Mouse (Mus musculus) kidney, embryonic 14.5 days (tissue): ENCODE results near the gene Hoxa3. TPM values are rescaled to one million over a fixed set of nuclear protein-coding genes. Genes with fewer than 3 reads are reported as not detected.
A peak's percentile ranks its signal among the peaks of the same experiment; 100 is the strongest.

Source experiments
- ATAC-seq: fragments of 200-750 bp; cut with Nextera tagmentation; 2 replicates; pipeline ENCODE4 v1.8.0; 2017; ENCODE audit warnings: moderate number of reproducible peaks, mild to moderate bottlenecking, moderate TSS enrichment, moderate library complexity; ENCODE audit not compliant: low FRiP score, low TSS enrichment
- H3K27ac ChIP-seq: fragments of 300-500 bp; sonication (generic); 2 replicates; pipeline ENCODE4 v1.5.1; 2014; ENCODE audit warnings: low read depth, mild to moderate bottlenecking, low read length, moderate library complexity, mixed read lengths
- H3K27me3 ChIP-seq: fragments of 300-500 bp; sonication (generic); 2 replicates; pipeline ENCODE4 v1.6.1; 2014; ENCODE audit warnings: mild to moderate bottlenecking, low read length; ENCODE audit not compliant: control insufficient read depth, insufficient read depth
- H3K36me3 ChIP-seq: fragments of 300-500 bp; sonication (generic); 2 replicates; pipeline ENCODE4 v1.6.1; 2014; ENCODE audit warnings: low read length, mixed read lengths; ENCODE audit not compliant: control insufficient read depth, insufficient read depth
- H3K4me1 ChIP-seq: fragments of 300-500 bp; sonication (generic); 2 replicates; pipeline ENCODE4 v1.6.1; 2014; ENCODE audit warnings: low read length, mixed read lengths; ENCODE audit not compliant: control insufficient read depth, insufficient read depth
- H3K4me2 ChIP-seq: fragments of 300-500 bp; sonication (generic); replicated peaks from 2 replicates; pipeline ENCODE4 v1.6.1; 2014; ENCODE audit warnings: low read depth, mild to moderate bottlenecking, low read length
- H3K4me3 ChIP-seq: fragments of 300-500 bp; sonication (generic); 2 replicates; pipeline ENCODE4 v1.5.1; 2014; ENCODE audit warnings: mild to moderate bottlenecking, low read length
- H3K9ac ChIP-seq: fragments of 300-500 bp; sonication (generic); 2 replicates; pipeline ENCODE4 v1.6.1; 2014; ENCODE audit warnings: low read depth, mild to moderate bottlenecking, low read length, moderate library complexity
- H3K9me3 ChIP-seq: fragments of 300-500 bp; sonication (generic); 2 replicates; pipeline ENCODE4 v1.6.1; 2016; ENCODE audit warnings: low read length; ENCODE audit not compliant: control insufficient read depth
- WGBS: fragments of 180-500 bp; shearing (Covaris S2); extraction: QIAGEN DNeasy Blood & Tissue Kit; methylation state at CpG from one replicate; pipeline ENCODE4 v1.1.7; 2014; 5-methylcytosine and 5-hydroxymethylcytosine counted together
- polyA plus RNA-seq: library from polyadenylated mRNA; unstranded; fragments of >200 nt; fragmentation: Nextera tagmentation; extraction: Ambion mirVana; gene quantifications from 2 replicates; pipeline ENCODE4 v1.2.1, GENCODE M21; 2014

Hoxa3 gene
- polyA plus RNA-seq, 1 experiment from 2014 or later, result 13.6 TPM

DNA sequence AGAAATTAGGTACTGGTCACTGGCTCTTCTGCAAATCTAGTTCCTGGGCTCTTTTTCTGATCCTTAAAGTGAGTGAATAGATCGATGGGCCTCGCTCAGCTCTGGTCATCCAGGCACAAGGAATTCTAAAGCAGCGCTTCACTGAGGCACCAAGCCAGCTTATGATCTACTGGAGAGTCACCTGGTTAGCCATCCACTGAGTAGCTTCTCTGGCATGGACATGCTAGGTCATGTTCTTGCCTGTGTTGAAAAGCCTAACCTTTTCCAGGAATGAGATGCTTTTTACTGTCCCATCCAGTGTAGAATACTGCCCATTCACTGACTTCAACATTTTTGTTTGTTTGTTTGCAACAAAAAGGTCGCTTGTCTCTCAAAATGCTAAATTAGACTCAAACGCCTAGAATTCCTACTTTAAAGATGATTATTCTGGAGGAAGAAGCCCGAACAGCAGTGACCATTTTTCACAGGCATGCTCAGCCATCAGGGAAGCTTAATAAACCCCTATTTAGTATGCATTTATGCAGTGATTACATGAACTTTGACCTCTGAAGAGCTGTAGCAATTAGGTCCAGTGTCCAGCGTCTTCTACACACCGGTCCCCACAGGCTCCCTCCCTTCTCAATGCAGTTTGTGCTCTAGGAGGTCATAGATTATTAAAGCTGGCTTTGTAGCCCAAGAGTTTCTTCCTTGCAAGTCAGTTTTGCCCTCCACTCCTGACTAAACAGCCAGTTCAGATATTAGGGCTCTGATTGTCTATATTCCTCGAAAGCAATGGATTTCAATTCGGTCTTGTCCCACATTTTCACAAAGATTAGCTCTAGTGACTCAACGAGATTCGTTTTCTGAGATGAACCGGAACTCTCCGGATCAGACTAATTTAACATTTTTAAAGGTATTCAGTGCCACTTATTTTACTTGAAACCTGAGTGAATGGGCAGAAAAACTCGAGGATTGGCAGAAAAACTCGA lies 60.6 kb downstream of the Hoxa3 start:
- Histone ChIP-seq H3K27ac (no peak overlapping the region), H3K4me3 (no peak overlapping the region), H3K9ac (no peak overlapping the region), H3K4me2 (no peak overlapping the region), H3K27me3 (peaks cover 53% of the 10 kb centered on the region), H3K9me3 (no peaks in the 10 kb centered on the region), H3K36me3 (no peaks in the 10 kb centered on the region), H3K4me1 (peaks cover 3% of the 10 kb centered on the region; the same call in 1 of the 2 replicates)
- 32% methylated on average over 16 of the region's 16 CpGs for WGBS
- ATAC-seq, result no peak

- no peak overlapping the region for H3K4me3 ChIP-seq
- no peaks in the 10 kb centered on the region for H3K36me3 ChIP-seq
- H3K27me3 ChIP-seq, result peaks cover 48% of the 10 kb centered on the region
- 59% methylated on average over 4 of the region's 4 CpGs for WGBS
- H3K4me1 ChIP-seq, result peaks cover 3% of the 10 kb centered on the region; the same call in 1 of the 2 replicates
- H3K4me2 ChIP-seq, result no peak overlapping the region
- H3K27ac ChIP-seq, result no peak overlapping the region
- ATAC-seq, result no peak
- H3K9me3 ChIP-seq, result no peaks in the 10 kb centered on the region
- H3K9ac ChIP-seq, result no peak overlapping the region
Observed at GRCm38 (mm10) chr6:52151571-52151970, 61.6 kb downstream of the Hoxa3 start.

- Histone ChIP-seq H3K36me3 (no peaks in the 10 kb centered on the region), H3K4me1 (peaks cover 3% of the 10 kb centered on the region; the same call in 1 of the 2 replicates), H3K9ac (no peak overlapping the region), H3K27ac (no peak overlapping the region), H3K9me3 (no peaks in the 10 kb centered on the region), H3K27me3 (peaks cover 37% of the 10 kb centered on the region), H3K4me2 (peak overlapping the region; percentile 25; the same call in 1 of the 2 replicates), H3K4me3 (no peak overlapping the region; the same call in 1 of the 2 replicates)
- 7% methylated on average over 16 of the region's 16 CpGs for WGBS
- peak; percentile 62; the same call in 1 of the 2 replicates for ATAC-seq
Observed at GRCm38 (mm10) chr6:52150401-52150966, 62.7 kb downstream of the Hoxa3 start.

DNA sequence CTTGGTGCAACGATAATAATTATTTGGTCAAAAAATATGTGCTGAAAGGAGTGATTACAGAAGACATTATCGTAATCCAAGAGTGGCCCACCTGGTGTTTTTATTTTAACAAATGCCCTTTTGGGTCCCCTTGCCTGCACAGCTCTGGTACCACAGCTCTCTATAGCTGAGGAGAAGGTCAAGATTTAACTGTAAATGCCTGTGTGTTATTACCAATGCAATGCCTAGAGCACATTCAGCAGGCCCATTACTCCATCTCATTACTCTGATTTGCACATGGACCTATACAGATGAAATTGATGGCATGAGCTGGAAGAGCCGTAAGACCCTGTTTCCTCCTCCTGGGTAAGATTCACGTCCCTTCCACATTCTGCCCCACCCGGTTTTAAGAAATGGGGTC lies 74.0 kb downstream of the Hoxa3 start:
- Histone ChIP-seq H3K36me3 (no peaks in the 10 kb centered on the region), H3K4me3 (no peak overlapping the region), H3K4me1 (no peaks in the 10 kb centered on the region), H3K9me3 (no peaks in the 10 kb centered on the region), H3K27me3 (no peaks in the 10 kb centered on the region), H3K27ac (no peak overlapping the region), H3K4me2 (no peak overlapping the region), H3K9ac (no peak overlapping the region)
- no peak for ATAC-seq
- 83% methylated on average over 5 of the region's 5 CpGs for WGBS

DNA sequence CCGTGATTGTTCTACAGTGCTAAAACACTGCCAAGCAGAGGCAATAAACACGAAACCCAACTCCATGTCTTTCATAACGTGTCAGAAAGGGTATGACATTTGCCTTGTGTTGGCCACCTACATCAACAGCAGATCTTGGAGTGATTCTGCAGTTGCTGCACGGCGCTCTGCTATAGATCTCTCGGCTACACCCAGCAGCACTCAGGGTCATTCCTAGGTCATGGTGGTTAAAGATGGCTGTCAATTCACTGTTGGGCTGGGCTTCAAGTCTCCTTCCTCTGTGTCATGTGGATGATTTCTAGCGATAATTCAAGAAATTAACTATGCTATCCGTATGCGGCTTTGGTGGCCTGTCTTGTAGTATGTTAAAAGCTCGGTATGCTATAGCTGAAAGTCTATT lies 74.6 kb downstream of the Hoxa3 start:
- 50% methylated on average over 10 of the region's 10 CpGs for whole genome bisulfite sequencing
- Histone ChIP-seq H3K27ac (no peak overlapping the region), H3K36me3 (no peaks in the 10 kb centered on the region), H3K4me2 (no peak overlapping the region), H3K27me3 (no peaks in the 10 kb centered on the region), H3K4me3 (no peak overlapping the region), H3K9me3 (no peaks in the 10 kb centered on the region), H3K9ac (no peak overlapping the region), H3K4me1 (no peaks in the 10 kb centered on the region)
- no peak for ATAC-seq

- H3K27ac ChIP-seq, result no peak overlapping the region
- H3K27me3 ChIP-seq, result no peaks in the 10 kb centered on the region
- H3K9me3 ChIP-seq, result no peaks in the 10 kb centered on the region
- H3K36me3 ChIP-seq, result no peaks in the 10 kb centered on the region
- no peak for ATAC-seq
- no peak overlapping the region for H3K4me3 ChIP-seq
- 65% methylated on average over 9 of the region's 9 CpGs for WGBS
- H3K4me1 ChIP-seq, result no peaks in the 10 kb centered on the region
- H3K4me2 ChIP-seq, result no peak overlapping the region
- no peak overlapping the region for H3K9ac ChIP-seq
Observed at GRCm38 (mm10) chr6:52137841-52138535, 75.1 kb downstream of the Hoxa3 start.

DNA sequence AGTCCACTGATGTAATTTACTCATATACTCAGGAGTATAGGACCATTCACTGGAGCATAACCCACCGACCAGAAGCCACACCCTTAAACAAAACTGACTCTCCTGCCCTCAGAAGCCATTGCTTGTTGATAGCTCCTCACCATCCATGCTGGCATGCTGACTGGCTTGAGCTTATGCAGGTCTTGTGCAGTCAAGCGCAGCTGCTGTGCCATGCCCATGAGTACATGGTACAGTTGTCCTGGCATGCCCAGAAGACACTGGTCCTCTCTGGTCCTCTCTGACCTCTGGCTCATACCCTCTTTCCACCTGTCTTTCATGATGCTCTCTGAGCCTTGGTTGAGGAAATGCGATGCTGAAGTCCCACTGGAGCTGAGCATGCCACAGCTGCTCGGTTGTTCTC lies 89.5 kb downstream of the Hoxa3 start:
- Histone ChIP-seq H3K27ac (no peak overlapping the region), H3K4me3 (no peak overlapping the region), H3K9me3 (peaks cover 4% of the 10 kb centered on the region; the same call in 1 of the 2 replicates), H3K4me1 (peaks cover 8% of the 10 kb centered on the region; the same call in 1 of the 2 replicates), H3K27me3 (no peaks in the 10 kb centered on the region), H3K36me3 (no peaks in the 10 kb centered on the region), H3K4me2 (no peak overlapping the region), H3K9ac (no peak overlapping the region)
- 66% methylated on average over 4 of the region's 4 CpGs for WGBS
- 0 out of 2 replicates have a peak, but pooled peaks have one; percentile 28 for ATAC-seq

DNA sequence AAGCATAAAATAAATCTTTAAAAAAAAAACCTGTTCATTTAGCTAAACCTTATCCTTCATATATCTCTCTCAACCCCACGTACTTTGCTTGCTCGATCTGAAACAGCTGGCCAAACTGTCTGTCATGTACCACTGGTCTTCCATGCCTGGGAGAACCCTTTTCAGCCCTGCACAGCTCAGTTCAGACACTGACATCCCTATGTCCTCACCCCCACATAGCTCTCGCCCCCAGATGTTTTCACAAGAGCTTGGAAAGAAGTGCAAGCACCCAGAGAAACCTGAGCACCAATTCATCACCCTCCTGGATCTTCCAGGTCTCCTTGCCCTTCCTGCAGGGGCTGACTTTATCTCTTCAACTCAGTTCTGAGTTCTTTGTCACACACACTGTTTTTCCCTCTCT lies 92.0 kb downstream of the Hoxa3 start:
- 0 out of 2 replicates have a peak, but pooled peaks have one; percentile 14 for ATAC-seq
- no peaks in the 10 kb centered on the region for H3K36me3 ChIP-seq
- H3K9me3 ChIP-seq, result no peaks in the 10 kb centered on the region
- no peaks in the 10 kb centered on the region for H3K27me3 ChIP-seq
- no peak overlapping the region for H3K4me3 ChIP-seq
- H3K27ac ChIP-seq, result no peak overlapping the region
- peaks cover 9% of the 10 kb centered on the region; the same call in 1 of the 2 replicates for H3K4me1 ChIP-seq
- no peak overlapping the region for H3K9ac ChIP-seq
- 24% methylated on average over 3 of the region's 3 CpGs for WGBS
- no peak overlapping the region for H3K4me2 ChIP-seq
